Mouse (Mus musculus) retina, adult 2 months (tissue): ENCODE measurements around the gene Gm9964.
A peak's percentile ranks its signal among the peaks of the same experiment; 100 is the strongest.

Experiments
- DNase-seq: peaks from one replicate; pipeline ENCODE4 v3.0.0-alpha.2; 2012; ENCODE audit warnings: low read depth, low spot score

Gene Gm9964

DNA sequence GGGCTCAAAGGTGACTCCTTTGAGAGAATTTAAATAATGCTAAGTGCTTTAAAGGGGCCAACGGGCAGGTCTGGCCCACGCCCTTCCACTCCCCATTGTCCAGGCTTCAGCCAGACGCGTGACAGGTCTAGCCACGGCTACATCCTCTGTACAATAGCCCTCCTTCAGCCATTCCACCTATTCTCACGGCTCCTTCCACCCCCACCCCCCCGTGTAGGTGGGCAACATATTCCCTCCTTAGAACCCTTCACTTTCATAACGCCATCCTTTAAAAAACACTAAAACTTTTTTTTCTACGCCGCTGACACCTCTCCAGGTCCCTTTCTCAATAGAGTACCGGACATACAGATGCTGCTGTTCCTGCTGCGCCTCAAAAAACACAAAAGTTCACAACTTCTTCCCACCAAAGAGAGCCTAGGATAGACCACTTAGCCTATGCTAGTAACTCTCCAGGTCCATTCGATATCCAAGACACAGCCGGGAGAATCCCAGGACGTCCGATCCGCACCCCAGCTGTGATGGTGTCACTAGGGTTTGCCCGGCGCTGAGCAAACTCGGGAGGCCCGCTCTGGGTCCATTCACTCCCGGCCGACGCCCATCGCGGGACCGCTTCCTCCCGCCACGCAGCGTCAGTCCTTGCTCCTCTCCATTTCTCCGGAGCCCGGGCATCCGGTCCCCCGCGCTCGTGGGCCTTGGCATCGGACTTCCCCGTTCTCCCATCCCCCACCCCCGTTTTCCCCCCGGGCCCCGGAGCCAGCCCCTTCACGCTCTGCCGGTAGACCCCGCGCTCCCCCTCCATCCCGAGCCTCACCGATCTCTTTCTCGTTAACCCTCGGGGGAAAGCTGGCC lies 42.9 kb downstream of the Gm9964 start:
- peak; percentile 9 for DNase-seq

GRCm38 (mm10) chr11:79252881-79253541 lies 43.7 kb downstream of the Gm9964 start:
- no peak for DNase-seq
